Mouse (Mus musculus): ENCODE data around the gene Duoxa1.

DNA sequence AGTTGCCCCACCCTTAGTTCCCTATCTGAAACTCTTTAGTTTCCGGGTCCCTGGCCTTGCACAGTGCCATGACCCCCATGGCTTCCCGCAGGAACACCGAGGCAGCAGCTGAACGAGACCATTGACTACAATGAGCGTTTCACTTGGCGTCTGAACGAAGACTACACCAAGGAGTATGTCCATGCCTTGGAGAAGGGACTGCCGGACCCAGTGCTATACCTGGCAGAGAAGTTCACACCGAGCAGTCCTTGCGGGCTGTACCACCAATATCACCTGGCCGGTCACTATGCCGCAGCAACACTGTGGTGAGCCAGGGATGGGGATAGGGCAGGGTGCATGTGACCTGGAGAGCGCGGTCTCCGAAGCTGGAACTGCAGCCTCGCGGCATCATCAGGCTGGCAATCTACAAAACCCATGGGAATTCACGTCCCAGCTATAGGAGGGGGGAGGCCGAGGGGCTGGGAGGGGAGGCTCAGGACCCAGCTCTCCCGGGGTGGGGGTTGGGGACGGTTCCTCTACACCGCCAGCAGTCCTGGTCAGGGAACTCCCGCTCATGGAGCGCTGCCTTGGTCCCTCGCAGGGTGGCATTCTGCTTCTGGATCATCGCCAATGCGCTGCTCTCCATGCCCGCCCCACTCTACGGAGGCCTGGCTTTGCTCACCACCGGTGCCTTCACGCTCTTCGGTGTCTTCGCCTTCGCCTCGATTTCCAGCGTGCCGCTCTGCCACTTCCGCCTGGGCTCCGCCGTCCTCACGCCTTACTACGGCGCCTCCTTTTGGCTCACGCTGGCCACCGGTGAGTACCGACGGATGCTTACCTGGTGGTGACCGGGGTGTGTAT lies 12.2 kb downstream of the Duoxa1 start:
- TF ChIP-seq POLR2A (IDR thresholded peaks at IDR 0.05; ENCODE audit: insufficient read depth, low read depth, low read length) (no peak), CTCF (IDR thresholded peaks at IDR 0.05) (no peak), EP300 (IDR thresholded peaks at IDR 0.05; ENCODE audit: insufficient read depth, low read depth, low read length) (no peak)
